Mouse (Mus musculus): ENCODE measurements around the gene Aoc1.
A peak's percentile ranks its signal among the peaks of the same experiment; 100 is the strongest.

The Aoc1 gene

GRCm38 (mm10) chr6:48872596-48872995, at the start of gene Aoc1:
Aoc1 (plus strand) TSS chr6:48872896.
- no peak for DNase-seq

GRCm38 (mm10) chr6:48825016-48825415, 47.7 kb upstream of the Aoc1 start:
- DNase-seq, result peak; percentile 73 to 79

GRCm38 (mm10) chr6:48828976-48829375, 43.7 kb upstream of the Aoc1 start:
- no peak for DNase-seq

DNA sequence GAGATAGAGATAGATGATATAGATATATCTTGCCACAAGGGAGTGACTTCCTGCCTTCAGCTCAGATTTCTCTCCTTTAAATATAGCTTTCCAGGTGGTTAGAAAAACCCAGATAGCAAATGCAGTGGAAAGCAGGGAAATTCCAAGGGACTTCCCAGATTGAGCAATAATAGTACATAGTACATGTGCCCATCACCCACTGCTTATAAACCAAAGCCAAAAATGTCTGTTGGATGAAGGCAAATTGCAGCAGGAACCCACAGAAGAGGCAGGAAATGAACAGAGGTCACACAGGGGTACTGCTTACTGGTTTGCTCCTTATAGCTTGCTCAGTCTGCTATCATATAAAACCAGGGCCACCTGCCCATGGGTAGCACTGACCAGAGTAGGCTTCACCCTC, 43.0 kb upstream of the Aoc1 start:
- no peak for DNase-seq

DNA sequence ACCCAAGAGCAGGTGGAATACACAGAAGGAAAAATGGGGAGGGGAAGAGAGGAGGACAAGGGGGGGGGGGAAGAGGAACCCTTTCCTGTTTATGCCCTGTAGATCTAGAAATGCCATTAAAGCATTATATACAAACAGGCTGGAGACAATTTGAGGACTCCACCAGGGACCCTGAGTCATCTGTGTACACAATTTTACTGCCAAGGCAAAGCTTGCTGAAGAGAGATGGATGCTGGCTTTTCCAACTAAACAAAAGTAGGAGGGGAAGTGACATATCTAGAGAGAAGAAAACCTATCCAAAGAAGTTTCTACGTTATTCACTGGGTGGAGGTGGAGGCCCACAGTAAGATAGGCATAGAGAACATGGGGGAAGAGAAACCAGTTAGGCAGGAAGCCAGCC, 42.5 kb upstream of the Aoc1 start:
- DNase-seq, result no peak

DNA sequence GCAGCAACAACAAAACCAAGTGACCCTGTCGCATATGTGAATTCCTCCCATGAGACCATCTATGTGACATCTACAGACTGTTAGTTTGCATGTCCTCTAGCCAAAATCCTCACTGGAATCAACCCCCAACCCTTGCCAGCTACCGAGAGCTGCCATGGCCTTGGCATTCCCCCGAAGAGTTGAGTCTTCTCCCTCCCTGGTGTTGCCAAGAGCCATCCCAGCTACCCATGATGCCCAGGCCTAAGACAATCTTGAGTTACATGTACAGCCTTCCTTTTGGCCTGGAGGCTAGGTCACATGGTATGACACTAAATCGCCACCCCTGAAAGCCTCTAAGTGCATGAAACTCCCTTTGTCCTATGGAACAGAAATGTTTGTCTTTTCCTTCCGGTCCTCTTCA, 41.6 kb upstream of the Aoc1 start:
- DNase-seq, result no peak

DNA sequence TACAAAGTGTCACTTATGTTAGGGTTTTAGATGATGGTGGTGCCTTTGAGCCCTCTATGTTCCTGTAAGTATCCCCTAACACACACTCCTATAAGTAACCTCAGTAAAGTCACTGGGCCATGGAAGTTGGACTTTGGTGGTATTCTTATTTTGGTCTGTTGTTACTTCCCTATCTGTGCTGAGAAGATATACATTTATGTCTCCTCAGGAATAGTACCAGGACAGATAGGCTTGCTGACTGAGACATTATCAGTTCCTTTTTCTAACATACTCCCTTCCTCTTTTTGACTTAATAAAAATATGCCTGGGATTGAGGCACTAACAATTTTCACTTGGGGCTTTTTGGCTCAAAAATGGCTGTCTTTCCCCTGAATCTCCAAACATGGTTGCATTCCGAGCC, 40.3 kb upstream of the Aoc1 start:
- no peak for DNase-seq

DNA sequence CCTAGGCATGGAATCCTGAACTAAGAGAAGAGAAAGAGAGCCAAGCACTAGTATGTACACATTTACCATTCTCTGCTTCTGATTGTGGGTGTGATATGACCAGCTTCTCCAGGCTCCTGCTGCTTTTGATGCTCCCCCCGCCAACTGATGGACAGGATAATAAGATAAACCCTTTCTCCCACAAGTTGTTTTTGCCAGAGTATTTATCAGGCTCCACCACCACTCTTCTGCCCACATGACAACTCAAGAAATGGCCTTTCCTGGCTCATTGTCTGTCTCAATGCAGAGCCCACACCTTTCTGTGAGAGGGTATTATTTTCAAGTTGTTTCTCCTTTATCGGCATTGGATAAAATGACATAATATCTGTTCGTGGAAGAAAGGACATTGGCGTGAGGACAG, 39.2 kb upstream of the Aoc1 start:
- DNase-seq, result no peak

DNA sequence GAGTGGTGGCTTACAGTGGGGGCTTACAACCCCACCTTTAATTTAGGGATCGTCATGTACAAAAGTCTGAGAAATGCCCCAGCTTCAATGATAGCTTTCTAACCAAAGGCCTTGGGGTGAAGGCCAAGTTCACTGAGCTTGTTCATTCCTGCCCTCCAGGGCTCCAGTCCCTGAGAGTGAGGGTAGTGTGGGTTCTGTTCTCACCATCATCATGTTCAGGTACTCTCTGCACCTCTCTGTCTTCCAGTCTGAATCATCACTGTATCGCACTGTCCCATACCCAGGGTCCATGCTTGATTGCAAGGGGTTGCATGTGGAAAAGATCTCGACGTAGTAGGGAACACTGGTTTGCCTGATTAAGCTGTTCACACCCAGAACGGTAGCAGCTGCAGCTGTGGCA, 37.5 kb upstream of the Aoc1 start:
- DNase-seq, result no peak

- DNase-seq, result no peak
These were observed 36.5 kb upstream of the Aoc1 start for GRCm38 (mm10) chr6:48836146-48836545.

DNA sequence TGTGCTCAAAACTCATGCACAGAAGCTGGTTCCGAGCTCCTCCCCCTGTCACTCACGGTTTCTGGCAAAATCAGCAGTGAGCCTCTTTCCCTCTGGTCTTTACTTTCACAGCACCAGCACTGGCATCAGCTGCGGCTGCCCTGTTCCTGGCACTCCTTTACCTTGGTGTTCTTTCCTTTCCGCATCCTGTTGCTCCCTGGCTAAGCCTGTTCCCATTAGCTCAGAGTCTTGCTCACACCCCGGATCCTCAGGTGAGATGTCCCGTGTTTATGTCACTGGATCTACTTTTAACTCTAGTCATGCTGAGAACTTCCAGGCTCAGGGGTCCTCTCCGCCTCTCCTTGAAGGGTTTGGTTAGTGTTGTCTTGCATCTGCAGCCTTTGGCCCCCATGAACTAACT, 35.2 kb upstream of the Aoc1 start:
- DNase-seq, result no peak

DNA sequence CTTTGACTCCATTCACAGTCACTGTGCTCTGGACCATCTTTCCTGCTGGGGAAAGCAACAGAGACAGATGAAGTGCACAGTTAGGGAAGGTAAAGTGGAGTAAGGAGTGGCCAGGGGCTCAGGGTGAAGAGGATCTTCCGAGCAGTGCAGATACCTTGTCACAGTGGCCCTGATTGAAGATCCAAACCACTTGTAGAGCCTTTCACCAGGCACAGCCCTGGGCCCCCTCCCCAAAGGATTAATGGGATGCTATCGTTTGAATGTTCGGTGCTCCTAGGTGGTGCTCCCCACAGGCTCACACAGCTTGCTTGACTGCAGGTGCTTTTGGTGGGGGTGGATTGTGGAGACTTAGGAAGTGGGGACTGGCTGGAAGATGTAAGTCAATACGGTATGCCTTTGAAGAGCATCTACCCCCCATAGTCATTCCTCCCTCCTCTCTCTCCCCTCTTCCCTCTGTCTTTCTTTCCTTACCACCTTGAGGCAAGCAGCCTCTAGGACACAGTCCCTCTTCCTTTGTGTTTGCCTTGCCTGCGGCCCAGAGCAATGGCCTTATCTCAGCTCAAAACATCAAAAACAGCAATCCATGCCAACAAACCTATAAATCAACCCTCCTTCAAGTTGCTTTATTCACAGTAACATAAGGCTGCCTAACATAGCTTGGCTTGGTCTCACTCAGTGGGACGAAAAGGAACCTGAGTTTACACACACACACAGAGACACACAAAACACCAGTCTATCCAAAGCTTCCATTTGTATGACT, 34.2 kb upstream of the Aoc1 start:
- no peak for DNase-seq

GRCm38 (mm10) chr6:48840371-48840969, 32.2 kb upstream of the Aoc1 start, which contains the start of gene Tmem176a:
Tmem176a (plus strand) TSS chr6:48840919.
- DNase-seq, result peak; percentile 66 to 80

GRCm38 (mm10) chr6:48840973-48841625, 31.6 kb upstream of the Aoc1 start, which contains the start of gene Tmem176b:
Tmem176b (minus strand) TSS chr6:48841496.
- peak; percentile 99 for DNase-seq

DNA sequence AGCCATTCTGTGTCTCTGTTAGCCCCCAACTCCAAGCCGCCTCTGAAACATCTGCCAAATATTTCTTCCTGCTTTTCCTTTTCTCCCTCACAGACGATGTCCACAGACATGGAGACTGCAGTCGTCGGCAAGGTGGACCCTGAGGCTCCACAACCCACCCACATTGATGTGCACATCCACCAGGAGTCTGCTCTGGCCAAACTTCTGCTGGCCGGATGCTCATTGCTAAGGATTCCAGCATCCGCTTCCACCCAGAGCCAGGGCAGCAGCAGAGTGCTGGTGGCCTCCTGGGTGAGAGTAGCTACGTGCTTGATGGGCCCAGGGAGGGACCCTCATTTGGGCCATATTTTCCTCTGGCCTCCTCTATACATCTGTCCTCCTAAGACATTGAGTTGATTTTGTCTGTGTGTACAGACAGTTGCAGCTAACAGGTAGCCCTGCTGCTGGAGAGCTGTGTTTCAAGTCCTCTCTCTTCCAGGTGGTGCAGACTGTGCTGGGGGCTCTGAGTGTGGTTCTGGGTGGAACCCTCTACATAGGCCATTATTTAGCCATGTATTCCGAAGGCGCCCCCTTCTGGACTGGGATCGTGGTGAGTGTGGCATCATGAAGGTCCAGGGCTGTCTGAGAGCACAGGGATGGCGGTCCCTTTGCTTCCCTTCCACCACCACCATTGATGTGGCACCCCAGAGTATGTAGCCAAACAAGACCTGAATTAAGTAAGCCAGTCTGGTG, 30.4 kb upstream of the Aoc1 start:
- DNase-seq, result peak; percentile 79 to 90

DNA sequence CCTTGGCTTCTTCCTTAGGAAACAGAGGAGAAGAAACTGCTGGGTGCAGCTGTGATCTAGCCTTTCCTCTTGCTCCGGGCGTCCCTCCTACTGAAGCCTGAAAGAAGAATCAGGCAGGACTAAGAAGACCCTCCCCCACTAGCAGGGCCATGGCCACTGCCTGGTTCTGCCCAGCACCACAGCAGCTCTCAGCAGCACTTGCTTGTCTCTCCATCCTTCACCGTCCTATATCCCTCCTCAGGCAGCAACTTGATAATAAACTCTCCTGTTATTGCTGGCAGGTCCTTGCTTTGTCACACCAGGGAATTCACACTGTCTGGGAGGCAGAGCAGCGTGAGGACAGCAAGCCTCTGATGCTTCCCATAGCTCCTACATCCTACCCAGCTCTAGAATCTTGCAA, 27.6 kb upstream of the Aoc1 start:
- no peak for DNase-seq

GRCm38 (mm10) chr6:48851820-48852491, 20.7 kb upstream of the Aoc1 start:
- DNase-seq, result peak; percentile 60 to 62

DNA sequence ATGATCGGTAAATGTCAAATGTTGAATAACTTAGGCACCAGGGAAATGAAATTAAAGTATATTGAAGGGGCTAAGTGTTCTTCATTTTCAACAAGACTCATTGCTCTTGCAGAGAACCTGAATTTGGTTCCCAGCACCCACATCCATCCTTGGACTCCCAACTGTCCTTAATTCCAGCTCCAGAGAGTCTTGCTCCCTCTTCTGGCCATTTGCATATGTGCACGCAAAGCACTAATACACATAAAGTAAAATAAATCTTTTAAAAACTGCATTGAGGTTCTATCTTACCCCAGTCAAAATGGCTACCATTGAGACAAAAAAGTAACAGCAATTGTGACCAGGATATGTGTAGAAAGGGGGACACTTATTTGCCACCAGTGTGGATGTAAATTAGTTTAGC, 18.5 kb upstream of the Aoc1 start:
- DNase-seq, result no peak

GRCm38 (mm10) chr6:48857613-48858302, 14.9 kb upstream of the Aoc1 start:
- peak; percentile 60 to 62 for DNase-seq

- DNase-seq, result peak; percentile 86 to 91
These were observed 12.4 kb upstream of the Aoc1 start for GRCm38 (mm10) chr6:48860130-48860815.

GRCm38 (mm10) chr6:48860851-48861250, 11.8 kb upstream of the Aoc1 start:
- no peak for DNase-seq

All from kidney, postnatal 36 days (tissue).